Comparison of ENCODE assay signal across 22 mouse cellular contexts in the genomic region with DNA sequence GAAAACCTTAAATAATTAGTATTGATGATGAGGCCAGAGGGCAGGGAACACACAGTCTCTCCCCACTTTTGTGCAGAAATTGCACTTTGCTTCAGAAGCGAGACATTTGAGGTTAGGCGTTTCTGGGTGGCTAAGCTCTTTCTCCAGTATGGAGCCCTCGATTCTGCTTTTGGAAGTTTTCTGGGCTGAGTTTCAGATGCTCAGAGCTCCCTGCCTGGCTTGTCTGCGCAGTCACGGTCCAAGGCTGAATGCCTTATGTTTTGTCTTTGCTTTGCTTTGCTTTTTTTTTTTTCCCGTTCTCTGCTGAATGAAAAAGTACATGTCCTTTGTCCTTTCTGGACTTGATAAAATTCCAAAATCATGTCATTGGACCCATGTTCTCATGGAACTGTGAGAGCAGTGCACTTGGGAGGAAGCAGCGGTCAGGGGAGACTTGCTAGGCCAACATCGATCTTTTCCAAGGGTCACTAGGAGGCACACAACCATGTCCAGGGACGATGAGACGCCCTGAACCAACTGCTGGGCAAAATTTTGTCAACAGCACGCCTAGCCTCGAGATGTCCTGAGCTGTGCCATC.
DNase-seq lines count a peak whose midpoint lies in the region; ATAC-seq and TF ChIP-seq lines count a peak whose summit lies in the region.
"Had no signal": no experiment of that assay in that cellular context is flagged by ENCODE, and none has a peak within 500 bp of the region (broad histone marks: within the 10 kb centered on the region; RNA-seq: fewer than 3 reads in every experiment).

No protein-coding gene starts in this region.

- DNase-seq in forebrain, postnatal 0 days: peak; percentile 42
- DNase-seq in forebrain, embryonic 11.5 days (ENCODE audit: low spot score): no peak
- no peak for DNase-seq in hindbrain, embryonic 11.5 days (ENCODE audit: low spot score)
- DNase-seq in midbrain, postnatal 0 days (ENCODE audit: low spot score): peak; percentile 70
- DNase-seq in midbrain, embryonic 10.5 days (ENCODE audit: low spot score): no peak
- no peak for DNase-seq in urinary bladder, postnatal 36 days (ENCODE audit: low spot score in 2 of 2)
- DNase-seq: cerebellum, adult 18-20 months; cerebellum, postnatal 14 days; heart, postnatal 36 days; kidney, postnatal 14 days; layer of hippocampus, postnatal 36 days; right cerebral cortex, postnatal 14 days; thymus, adult 2 months had no signal

- peaks cover 6% of the 10 kb centered on the region for H3K4me1 ChIP-seq in forebrain, postnatal 0 days (ENCODE audit: insufficient read depth)
- peaks cover 18% of the 10 kb centered on the region; the same call in 1 of the 2 replicates for H3K4me1 ChIP-seq in forebrain, embryonic 11.5 days (replicated peaks; ENCODE audit: control insufficient read depth, insufficient read depth, low read length)
- H3K4me1 ChIP-seq in hindbrain, embryonic 15.5 days (replicated peaks): peaks cover 13% of the 10 kb centered on the region
- peaks cover 2% of the 10 kb centered on the region; the same call in 1 of the 2 replicates for H3K4me1 ChIP-seq in hindbrain, embryonic 11.5 days (replicated peaks; ENCODE audit: control insufficient read depth, insufficient read depth, low read length)
- H3K4me1 ChIP-seq in midbrain, postnatal 0 days (ENCODE audit: insufficient read depth, low read length): peaks cover 9% of the 10 kb centered on the region
- peaks cover 60% of the 10 kb centered on the region for H3K4me1 ChIP-seq in midbrain, embryonic 10.5 days

- TF ChIP-seq CTCF in forebrain, postnatal 0 days (IDR thresholded peaks at IDR 0.05; ENCODE audit: low read depth): no peak
- no peak for TF ChIP-seq CTCF in midbrain, postnatal 0 days (IDR thresholded peaks at IDR 0.05)

- H3K9ac ChIP-seq in forebrain, postnatal 0 days: no peak overlapping the region
- H3K9ac ChIP-seq in forebrain, embryonic 11.5 days (ENCODE audit: low read length): no peak overlapping the region
- H3K9ac ChIP-seq in hindbrain, embryonic 15.5 days: no peak overlapping the region
- H3K9ac ChIP-seq in hindbrain, embryonic 11.5 days (ENCODE audit: low read depth, low read length): no peak overlapping the region
- H3K9ac ChIP-seq in midbrain, postnatal 0 days (replicated peaks; ENCODE audit: low read length, poor library complexity, severe bottlenecking): no peak overlapping the region
- H3K9ac ChIP-seq: embryonic facial prominence, embryonic 12.5 days; forebrain, embryonic 13.5 days; heart, embryonic 15.5 days; limb, embryonic 15.5 days; liver, embryonic 15.5 days; midbrain, embryonic 15.5 days had no signal

- ATAC-seq in forebrain, postnatal 0 days: peak; percentile 30; the same call in 1 of the 2 replicates
- ATAC-seq in forebrain, embryonic 11.5 days (replicated peaks; ENCODE audit: low FRiP score): no peak
- ATAC-seq in hindbrain, embryonic 15.5 days (ENCODE audit: low FRiP score, low read depth): no peak
- ATAC-seq in hindbrain, embryonic 11.5 days (ENCODE audit: low FRiP score): no peak
- ATAC-seq in midbrain, postnatal 0 days (ENCODE audit: low FRiP score): no peak
- ATAC-seq: forebrain, embryonic 13.5 days; midbrain, embryonic 15.5 days had no signal

- H3K36me3 ChIP-seq in forebrain, postnatal 0 days (ENCODE audit: insufficient read depth): no peaks in the 10 kb centered on the region
- no peaks in the 10 kb centered on the region for H3K36me3 ChIP-seq in forebrain, embryonic 11.5 days (ENCODE audit: control insufficient read depth, insufficient read depth, low read length)
- H3K36me3 ChIP-seq in hindbrain, embryonic 15.5 days: no peaks in the 10 kb centered on the region
- no peaks in the 10 kb centered on the region for H3K36me3 ChIP-seq in hindbrain, embryonic 11.5 days (ENCODE audit: control insufficient read depth, insufficient read depth, low read length)
- H3K36me3 ChIP-seq in midbrain, postnatal 0 days (ENCODE audit: insufficient read depth, low read length): no peaks in the 10 kb centered on the region
- H3K36me3 ChIP-seq in midbrain, embryonic 10.5 days: no peaks in the 10 kb centered on the region
- H3K36me3 ChIP-seq: embryonic facial prominence, embryonic 12.5 days; heart, embryonic 15.5 days; limb, embryonic 15.5 days; liver, embryonic 15.5 days; midbrain, embryonic 15.5 days had no signal

- H3K27ac ChIP-seq in forebrain, postnatal 0 days (ENCODE audit: low read depth, low read length): no peak overlapping the region; the same call in 1 of the 2 replicates
- no peak overlapping the region for H3K27ac ChIP-seq in forebrain, embryonic 11.5 days (ENCODE audit: low read depth, low read length)
- peak overlapping the region; percentile 47; the same call in 1 of the 2 replicates for H3K27ac ChIP-seq in hindbrain, embryonic 15.5 days (replicated peaks)
- H3K27ac ChIP-seq in hindbrain, embryonic 11.5 days (ENCODE audit: low read depth, low read length): no peak overlapping the region
- peak overlapping the region; percentile 26; the same call in 1 of the 2 replicates for H3K27ac ChIP-seq in midbrain, postnatal 0 days (ENCODE audit: low read depth, low read length)
- H3K27ac ChIP-seq in midbrain, embryonic 10.5 days (replicated peaks): no peak overlapping the region
- H3K27ac ChIP-seq: embryonic facial prominence, embryonic 12.5 days; forebrain, embryonic 13.5 days; heart, embryonic 15.5 days; limb, embryonic 15.5 days; liver, embryonic 15.5 days; stomach, postnatal 0 days had no signal

- 58% methylated on average over 12 of the region's 12 CpGs for WGBS in forebrain, postnatal 0 days
- WGBS in forebrain, embryonic 11.5 days: 89% methylated on average over 12 of the region's 12 CpGs
- WGBS in hindbrain, embryonic 15.5 days: 65% methylated on average over 12 of the region's 12 CpGs
- 86% methylated on average over 12 of the region's 12 CpGs for WGBS in hindbrain, embryonic 11.5 days
- WGBS in midbrain, postnatal 0 days: 75% methylated on average over 12 of the region's 12 CpGs
- 91% methylated on average over 12 of the region's 12 CpGs for WGBS in midbrain, embryonic 10.5 days

- H3K9me3 ChIP-seq in forebrain, postnatal 0 days (ENCODE audit: low read length): no peaks in the 10 kb centered on the region
- no peaks in the 10 kb centered on the region for H3K9me3 ChIP-seq in forebrain, embryonic 11.5 days (ENCODE audit: control insufficient read depth, low read length)
- no peaks in the 10 kb centered on the region for H3K9me3 ChIP-seq in hindbrain, embryonic 15.5 days
- H3K9me3 ChIP-seq in hindbrain, embryonic 11.5 days (ENCODE audit: control insufficient read depth, low read length): no peaks in the 10 kb centered on the region
- H3K9me3 ChIP-seq in midbrain, postnatal 0 days (ENCODE audit: low read length): no peaks in the 10 kb centered on the region
- H3K9me3 ChIP-seq in midbrain, embryonic 10.5 days (replicated peaks): no peaks in the 10 kb centered on the region
- H3K9me3 ChIP-seq: embryonic facial prominence, embryonic 12.5 days; forebrain, embryonic 13.5 days; heart, embryonic 15.5 days; limb, embryonic 15.5 days; liver, embryonic 15.5 days; midbrain, embryonic 15.5 days had no signal

- H3K27me3 ChIP-seq in forebrain, postnatal 0 days (ENCODE audit: insufficient read depth, low read length): no peaks in the 10 kb centered on the region
- H3K27me3 ChIP-seq in forebrain, embryonic 11.5 days (ENCODE audit: control insufficient read depth, insufficient read depth, low read length): no peaks in the 10 kb centered on the region
- H3K27me3 ChIP-seq in hindbrain, embryonic 15.5 days: no peaks in the 10 kb centered on the region
- no peaks in the 10 kb centered on the region for H3K27me3 ChIP-seq in hindbrain, embryonic 11.5 days (ENCODE audit: control insufficient read depth, insufficient read depth, low read length)
- no peaks in the 10 kb centered on the region for H3K27me3 ChIP-seq in midbrain, postnatal 0 days (ENCODE audit: insufficient read depth, low read length)
- H3K27me3 ChIP-seq in midbrain, embryonic 10.5 days (ENCODE audit: low read depth, poor library complexity, severe bottlenecking): no peaks in the 10 kb centered on the region
- H3K27me3 ChIP-seq: embryonic facial prominence, embryonic 12.5 days; forebrain, embryonic 13.5 days; heart, embryonic 15.5 days; limb, embryonic 15.5 days; liver, embryonic 15.5 days; midbrain, embryonic 15.5 days had no signal

- no peak overlapping the region for H3K4me2 ChIP-seq in forebrain, postnatal 0 days (ENCODE audit: low read depth)
- H3K4me2 ChIP-seq in forebrain, embryonic 11.5 days (ENCODE audit: low read depth, low read length, severe bottlenecking): no peak overlapping the region
- H3K4me2 ChIP-seq in hindbrain, embryonic 15.5 days: no peak overlapping the region
- no peak overlapping the region for H3K4me2 ChIP-seq in hindbrain, embryonic 11.5 days (replicated peaks; ENCODE audit: low read depth, low read length)
- no peak overlapping the region for H3K4me2 ChIP-seq in midbrain, postnatal 0 days (ENCODE audit: low read depth, low read length, poor library complexity, severe bottlenecking)
- H3K4me2 ChIP-seq: embryonic facial prominence, embryonic 12.5 days; forebrain, embryonic 13.5 days; heart, embryonic 15.5 days; limb, embryonic 15.5 days; liver, embryonic 15.5 days; midbrain, embryonic 15.5 days had no signal

- no peak overlapping the region for H3K4me3 ChIP-seq in forebrain, postnatal 0 days (ENCODE audit: low read depth, low read length)
- no peak overlapping the region for H3K4me3 ChIP-seq in forebrain, embryonic 11.5 days (ENCODE audit: low read depth, low read length)
- H3K4me3 ChIP-seq in hindbrain, embryonic 15.5 days: no peak overlapping the region
- H3K4me3 ChIP-seq in hindbrain, embryonic 11.5 days (ENCODE audit: low read depth, low read length): no peak overlapping the region
- no peak overlapping the region for H3K4me3 ChIP-seq in midbrain, postnatal 0 days (ENCODE audit: low read depth, low read length)
- no peak overlapping the region for H3K4me3 ChIP-seq in midbrain, embryonic 10.5 days
- H3K4me3 ChIP-seq: embryonic facial prominence, embryonic 12.5 days; forebrain, embryonic 13.5 days; heart, embryonic 15.5 days; limb, embryonic 15.5 days; liver, embryonic 15.5 days; midbrain, embryonic 15.5 days; myocyte had no signal

Comparison
In these comparisons a context has a peak if more than half of its experiments do, and no peak if none do; other contexts are left out.
1. DNase-seq: peak in forebrain, postnatal 0 days (single experiment) and midbrain, postnatal 0 days (single experiment); none in forebrain, embryonic 11.5 days (single experiment), hindbrain, embryonic 11.5 days (single experiment), midbrain, embryonic 10.5 days (single experiment) and urinary bladder, postnatal 36 days (0 of 2).
2. H3K27ac ChIP-seq: peak in hindbrain, embryonic 15.5 days (single experiment) and midbrain, postnatal 0 days (single experiment); none in forebrain, postnatal 0 days (single experiment), forebrain, embryonic 11.5 days (single experiment), hindbrain, embryonic 11.5 days (single experiment) and midbrain, embryonic 10.5 days (single experiment).